Mouse (Mus musculus): ENCODE measurements around the gene B4galt5. TPM values are rescaled to one million over a fixed set of nuclear protein-coding genes. Genes with fewer than 3 reads are reported as not detected.
A peak's percentile ranks its signal among the peaks of the same experiment; 100 is the strongest.

B4galt5 gene
- total RNA-seq, 2 experiments from 2014 or later: 15.0 to 17.6 TPM

- intact Hi-C loops (cut with DNase I; ENCODE audit: low total_unique reads): loop anchor here (5.0 kb wide), 1 partner anchor 34 kb away; no protein-coding TSS in a partner anchor
- peak; percentile 38 for DNase-seq
Observed at GRCm38 (mm10) chr2:167336384-167337213, 12.4 kb downstream of the B4galt5 start.

- DNase-seq: no peak
- intact Hi-C loops (cut with DNase I; ENCODE audit: low total_unique reads): loop anchor here (5.0 kb wide), 1 partner anchor 33 kb away; no protein-coding TSS in a partner anchor
Observed at GRCm38 (mm10) chr2:167335066-167335465, 13.9 kb downstream of the B4galt5 start.

GRCm38 (mm10) chr2:167334312-167334711, 14.7 kb downstream of the B4galt5 start:
- intact Hi-C loops (cut with DNase I; ENCODE audit: low total_unique reads): no loop called here

GRCm38 (mm10) chr2:167333450-167333849, 15.5 kb downstream of the B4galt5 start:
- intact Hi-C loops (cut with DNase I; ENCODE audit: low total_unique reads): no loop called here
- DNase-seq: no peak

More at GRCm38 (mm10) chr2:167334312-167334711, 14.7 kb downstream of the B4galt5 start:
- no peak for DNase-seq

GRCm38 (mm10) chr2:167332336-167332987, 16.5 kb downstream of the B4galt5 start:
- no peak for DNase-seq
- intact Hi-C loops (cut with DNase I; ENCODE audit: low total_unique reads): no loop called here

GRCm38 (mm10) chr2:167331432-167331921, 17.5 kb downstream of the B4galt5 start:
- intact Hi-C loops (cut with DNase I; ENCODE audit: low total_unique reads): no loop called here
- no peak for DNase-seq

- intact Hi-C loops (cut with DNase I; ENCODE audit: low total_unique reads): no loop called here
- DNase-seq: no peak
Observed at GRCm38 (mm10) chr2:167330581-167330980, 18.4 kb downstream of the B4galt5 start.

GRCm38 (mm10) chr2:167329478-167330262, 19.3 kb downstream of the B4galt5 start:
- intact Hi-C loops (cut with DNase I; ENCODE audit: low total_unique reads): no loop called here
- DNase-seq: no peak

- intact Hi-C loops (cut with DNase I; ENCODE audit: low total_unique reads): no loop called here
- peak; percentile 47 for DNase-seq
Observed at GRCm38 (mm10) chr2:167328340-167328739, 20.6 kb downstream of the B4galt5 start.

GRCm38 (mm10) chr2:167326582-167326981, 22.4 kb downstream of the B4galt5 start:
- no peak for DNase-seq
- intact Hi-C loops (cut with DNase I; ENCODE audit: low total_unique reads): no loop called here

GRCm38 (mm10) chr2:167324151-167324930, 24.6 kb downstream of the B4galt5 start:
- no peak for DNase-seq
- intact Hi-C loops (cut with DNase I; ENCODE audit: low total_unique reads): no loop called here

GRCm38 (mm10) chr2:167323116-167323515, 25.9 kb downstream of the B4galt5 start:
- no peak for DNase-seq
- intact Hi-C loops (cut with DNase I; ENCODE audit: low total_unique reads): no loop called here

GRCm38 (mm10) chr2:167321372-167321771, 27.6 kb downstream of the B4galt5 start:
- intact Hi-C loops (cut with DNase I; ENCODE audit: low total_unique reads): no loop called here
- no peak for DNase-seq

- no peak for DNase-seq
- intact Hi-C loops (cut with DNase I; ENCODE audit: low total_unique reads): no loop called here
Observed at GRCm38 (mm10) chr2:167318981-167319380, 30.0 kb downstream of the B4galt5 start.

- intact Hi-C loops (cut with DNase I; ENCODE audit: low total_unique reads): no loop called here
Observed at GRCm38 (mm10) chr2:167316724-167317187, 32.2 kb downstream of the B4galt5 start.

GRCm38 (mm10) chr2:167314491-167314890, 34.5 kb downstream of the B4galt5 start:
- intact Hi-C loops (cut with DNase I; ENCODE audit: low total_unique reads): no loop called here
- no peak for DNase-seq

More at GRCm38 (mm10) chr2:167316724-167317187, 32.2 kb downstream of the B4galt5 start:
- DNase-seq: no peak

- intact Hi-C loops (cut with DNase I; ENCODE audit: low total_unique reads): no loop called here
- peak; percentile 54 for DNase-seq
Observed at GRCm38 (mm10) chr2:167313501-167314326, 35.3 kb downstream of the B4galt5 start.

- intact Hi-C loops (cut with DNase I; ENCODE audit: low total_unique reads): no loop called here
Observed at GRCm38 (mm10) chr2:167310121-167310520, 38.9 kb downstream of the B4galt5 start.

More at GRCm38 (mm10) chr2:167310121-167310520, 38.9 kb downstream of the B4galt5 start:
- no peak for DNase-seq
